Mouse (Mus musculus): Measurements from ENCODE around the gene Mcf2l. TPM values are rescaled to one million over a fixed set of nuclear protein-coding genes. Genes with fewer than 3 reads are reported as not detected.

Mcf2l gene
- polyA plus RNA-seq, 1 experiment from 2014 or later = 21.5 TPM

DNA sequence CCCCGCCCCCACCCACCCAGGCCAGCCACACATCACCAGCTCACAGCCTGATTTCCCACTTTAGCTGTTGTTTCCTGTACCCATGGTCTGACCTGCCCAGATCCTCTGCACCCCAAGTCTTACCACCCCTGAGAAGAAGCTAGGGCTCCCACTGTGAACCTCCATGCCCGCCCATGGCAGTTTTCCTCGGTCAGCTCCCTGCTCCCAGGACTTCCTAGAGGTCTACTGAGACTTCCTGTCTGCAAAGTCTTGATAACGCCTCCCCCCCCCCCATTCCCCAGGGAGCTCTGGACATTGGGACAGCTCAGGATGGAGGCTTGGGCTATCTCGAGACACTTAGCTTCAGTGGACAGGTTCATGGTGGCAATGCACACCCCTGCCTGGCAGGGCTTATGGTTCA lies 31.5 kb downstream of the Mcf2l start:
- H3K9ac ChIP-seq (replicated peaks; ENCODE audit: low read length) = no peak overlapping the region
- no peaks in the 10 kb centered on the region for H3K27me3 ChIP-seq (ENCODE audit: insufficient read depth, low read length)
- ATAC-seq (ENCODE audit: low FRiP score, low TSS enrichment) = no peak
- 62% methylated on average over 5 of the region's 5 CpGs for WGBS
- H3K4me2 ChIP-seq (replicated peaks; ENCODE audit: low read depth, low read length) = no peak overlapping the region
- H3K4me1 ChIP-seq (ENCODE audit: insufficient read depth, low read length) = peaks cover 13% of the 10 kb centered on the region
- H3K36me3 ChIP-seq (ENCODE audit: insufficient read depth, low read length) = no peaks in the 10 kb centered on the region
- H3K27ac ChIP-seq (ENCODE audit: low read length) = peak overlapping the region; percentile 21; the same call in 1 of the 2 replicates
- no peaks in the 10 kb centered on the region for H3K9me3 ChIP-seq (ENCODE audit: low read length)
- no peak overlapping the region for H3K4me3 ChIP-seq (ENCODE audit: low read length)

DNA sequence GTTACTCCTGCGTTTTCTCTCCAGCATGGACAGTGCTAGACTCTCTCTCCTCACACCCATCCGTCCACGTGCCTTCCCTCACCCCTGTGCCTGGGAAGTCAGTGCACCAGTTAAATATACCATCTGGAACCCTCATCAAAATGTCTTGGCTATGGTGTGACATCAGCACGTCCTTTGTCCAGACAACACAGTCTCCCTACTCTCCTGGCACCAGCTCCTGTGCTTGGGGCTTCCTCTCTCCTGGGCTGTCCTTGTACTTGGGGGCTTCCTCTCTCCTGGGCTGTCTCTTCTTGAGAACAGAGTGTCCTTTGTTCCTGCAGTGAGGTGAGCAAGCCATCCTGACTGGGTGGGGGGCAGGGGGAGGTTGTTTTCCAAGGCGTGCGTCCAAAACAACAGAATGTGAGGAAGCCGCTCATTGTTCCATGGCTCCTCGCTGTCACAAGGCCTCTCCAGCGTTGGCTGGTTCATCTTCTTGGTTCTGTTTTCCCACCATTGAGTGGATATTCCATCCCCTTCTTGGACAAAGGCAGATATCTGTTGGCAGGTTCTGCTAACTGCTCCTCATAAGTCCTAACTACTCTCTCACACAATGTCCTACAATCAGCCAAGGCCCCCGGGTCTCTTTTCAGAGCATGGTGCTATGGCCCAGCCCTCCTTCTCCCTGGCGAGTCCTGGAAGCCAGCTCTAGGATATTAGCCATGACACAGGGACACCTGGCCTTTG lies 32.2 kb downstream of the Mcf2l start:
- Histone ChIP-seq H3K4me1 (ENCODE audit: insufficient read depth, low read length) (peaks cover 13% of the 10 kb centered on the region), H3K27ac (ENCODE audit: low read length) (peak overlapping the region; percentile 21; the same call in 1 of the 2 replicates), H3K4me3 (ENCODE audit: low read length) (no peak overlapping the region), H3K9ac (replicated peaks; ENCODE audit: low read length) (no peak overlapping the region; the same call in 1 of the 2 replicates), H3K9me3 (ENCODE audit: low read length) (no peaks in the 10 kb centered on the region), H3K27me3 (ENCODE audit: insufficient read depth, low read length) (no peaks in the 10 kb centered on the region), H3K36me3 (ENCODE audit: insufficient read depth, low read length) (no peaks in the 10 kb centered on the region), H3K4me2 (replicated peaks; ENCODE audit: low read depth, low read length) (no peak overlapping the region)
- WGBS = 73% methylated on average over 11 of the region's 11 CpGs
- ATAC-seq (ENCODE audit: low FRiP score, low TSS enrichment) = no peak

DNA sequence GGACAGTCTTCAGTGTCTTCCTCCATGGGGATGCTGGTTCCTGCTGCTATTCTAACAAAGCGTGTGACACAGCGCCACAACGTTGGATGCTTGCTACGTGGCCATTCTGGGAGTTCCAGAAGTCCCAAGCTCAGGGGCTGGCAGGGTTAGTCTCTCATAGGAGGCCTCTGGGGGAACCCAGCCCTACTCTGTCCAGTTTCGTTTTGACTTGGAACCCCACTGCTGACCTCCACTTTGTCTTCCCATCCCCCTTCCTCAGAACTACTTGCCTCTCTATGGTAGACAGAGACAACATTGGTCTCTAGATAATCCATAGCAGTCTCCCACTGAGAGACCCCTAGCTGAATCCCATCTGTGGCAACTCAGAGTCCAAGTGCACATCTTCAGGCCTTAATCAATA lies 33.0 kb downstream of the Mcf2l start:
- no peaks in the 10 kb centered on the region for H3K27me3 ChIP-seq (ENCODE audit: insufficient read depth, low read length)
- H3K4me2 ChIP-seq (replicated peaks; ENCODE audit: low read depth, low read length) = no peak overlapping the region
- no peak overlapping the region for H3K9ac ChIP-seq (replicated peaks; ENCODE audit: low read length)
- peaks cover 19% of the 10 kb centered on the region for H3K4me1 ChIP-seq (ENCODE audit: insufficient read depth, low read length)
- no peak overlapping the region for H3K27ac ChIP-seq (ENCODE audit: low read length)
- no peak for ATAC-seq (ENCODE audit: low FRiP score, low TSS enrichment)
- H3K4me3 ChIP-seq (ENCODE audit: low read length) = no peak overlapping the region
- H3K36me3 ChIP-seq (ENCODE audit: insufficient read depth, low read length) = no peaks in the 10 kb centered on the region
- no peaks in the 10 kb centered on the region for H3K9me3 ChIP-seq (ENCODE audit: low read length)
- WGBS = 77% methylated on average over 5 of the region's 5 CpGs

GRCm38 (mm10) chr8:12907730-12908129 lies 34.1 kb downstream of the Mcf2l start:
- Histone ChIP-seq H3K4me2 (replicated peaks; ENCODE audit: low read depth, low read length) (no peak overlapping the region), H3K9me3 (ENCODE audit: low read length) (no peaks in the 10 kb centered on the region; the same call in 1 of the 2 replicates), H3K4me1 (ENCODE audit: insufficient read depth, low read length) (peaks cover 30% of the 10 kb centered on the region), H3K9ac (replicated peaks; ENCODE audit: low read length) (no peak overlapping the region), H3K27ac (ENCODE audit: low read length) (no peak overlapping the region), H3K27me3 (ENCODE audit: insufficient read depth, low read length) (no peaks in the 10 kb centered on the region), H3K4me3 (ENCODE audit: low read length) (no peak overlapping the region), H3K36me3 (ENCODE audit: insufficient read depth, low read length) (no peaks in the 10 kb centered on the region)
- ATAC-seq (ENCODE audit: low FRiP score, low TSS enrichment) = no peak
- WGBS = 75% methylated on average over 4 of the region's 4 CpGs

DNA sequence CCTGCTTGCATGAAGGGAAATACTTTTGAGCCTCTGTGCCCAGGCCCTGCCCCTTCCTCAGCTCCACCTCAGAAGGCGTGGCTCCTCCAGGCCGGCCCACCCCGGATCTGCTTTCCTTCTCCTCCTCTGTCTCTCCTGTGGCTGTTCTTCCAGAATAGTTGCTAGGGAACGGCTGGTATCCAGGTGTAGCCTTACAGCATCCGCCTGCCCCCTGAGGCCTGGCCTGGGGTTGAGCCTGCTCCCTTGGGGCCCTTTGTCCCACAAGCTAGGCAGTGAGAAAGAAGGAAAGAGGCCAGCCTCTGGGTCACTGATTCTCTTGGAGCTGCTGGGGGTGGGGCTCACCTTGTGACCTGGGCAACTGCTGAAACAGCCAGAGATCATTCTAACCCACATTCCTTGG lies 38.4 kb downstream of the Mcf2l start:
- 21% methylated on average over 5 of the region's 5 CpGs for WGBS
- Histone ChIP-seq H3K27ac (ENCODE audit: low read length) (peak overlapping the region; percentile 86), H3K4me2 (replicated peaks; ENCODE audit: low read depth, low read length) (no peak overlapping the region), H3K4me1 (ENCODE audit: insufficient read depth, low read length) (peaks cover 21% of the 10 kb centered on the region), H3K4me3 (ENCODE audit: low read length) (no peak overlapping the region), H3K9me3 (ENCODE audit: low read length) (no peaks in the 10 kb centered on the region; the same call in 1 of the 2 replicates), H3K27me3 (ENCODE audit: insufficient read depth, low read length) (no peaks in the 10 kb centered on the region), H3K9ac (replicated peaks; ENCODE audit: low read length) (no peak overlapping the region), H3K36me3 (ENCODE audit: insufficient read depth, low read length) (no peaks in the 10 kb centered on the region)
- ATAC-seq (ENCODE audit: low FRiP score, low TSS enrichment) = peak; percentile 88

DNA sequence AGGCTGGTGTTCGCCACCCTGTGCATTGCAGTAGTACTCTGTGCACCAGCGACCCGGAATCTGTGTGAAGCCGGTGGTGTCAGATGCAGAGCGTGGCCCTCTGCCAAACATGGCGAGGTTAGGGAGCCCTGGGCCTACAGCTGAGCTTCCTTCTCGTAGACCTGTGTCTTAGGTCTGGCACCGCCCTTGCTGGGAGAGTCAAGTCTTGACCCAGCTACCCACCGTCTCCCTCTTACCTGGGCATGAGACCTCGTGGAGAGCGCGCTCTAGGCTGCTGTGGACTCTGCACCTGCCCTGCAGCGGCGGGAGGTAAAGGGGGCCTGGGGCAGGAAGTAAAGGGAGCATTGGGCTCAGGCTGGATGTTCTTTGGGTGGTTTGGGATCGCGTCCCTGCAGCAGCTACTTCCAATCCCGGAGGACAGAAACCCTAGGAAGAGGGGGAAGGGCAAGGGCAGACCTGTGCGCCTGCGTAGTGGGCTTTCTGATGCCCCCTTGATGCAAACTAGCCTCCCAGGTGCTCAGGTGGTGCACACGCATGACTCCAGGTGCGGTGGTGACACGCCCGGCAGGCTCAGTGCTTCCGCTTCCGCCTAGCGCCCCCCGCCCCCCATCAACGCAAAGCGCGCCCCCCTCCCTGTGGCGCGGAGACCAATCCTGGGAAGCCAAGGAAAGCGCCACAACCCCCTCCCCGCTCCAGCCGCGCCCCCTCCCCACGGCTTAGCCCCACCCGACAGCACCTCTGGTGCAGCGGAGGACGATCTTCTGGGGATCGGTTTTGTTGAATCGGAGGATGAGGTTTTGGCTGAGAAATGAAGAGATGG lies 41.8 kb downstream of the Mcf2l start:
- ATAC-seq (ENCODE audit: low FRiP score, low TSS enrichment) = peak; percentile 39
- peak overlapping the region; percentile 49 for H3K4me3 ChIP-seq (ENCODE audit: low read length)
- H3K36me3 ChIP-seq (ENCODE audit: insufficient read depth, low read length) = no peaks in the 10 kb centered on the region
- 14% methylated on average over 42 of the region's 42 CpGs for WGBS
- H3K9me3 ChIP-seq (ENCODE audit: low read length) = no peaks in the 10 kb centered on the region; the same call in 1 of the 2 replicates
- H3K4me1 ChIP-seq (ENCODE audit: insufficient read depth, low read length) = peaks cover 21% of the 10 kb centered on the region
- H3K27ac ChIP-seq (ENCODE audit: low read length) = peak overlapping the region; percentile 3
- peak overlapping the region; percentile 66 for H3K9ac ChIP-seq (replicated peaks; ENCODE audit: low read length)
- H3K27me3 ChIP-seq (ENCODE audit: insufficient read depth, low read length) = no peaks in the 10 kb centered on the region
- H3K4me2 ChIP-seq (replicated peaks; ENCODE audit: low read depth, low read length) = peak overlapping the region; percentile 74

DNA sequence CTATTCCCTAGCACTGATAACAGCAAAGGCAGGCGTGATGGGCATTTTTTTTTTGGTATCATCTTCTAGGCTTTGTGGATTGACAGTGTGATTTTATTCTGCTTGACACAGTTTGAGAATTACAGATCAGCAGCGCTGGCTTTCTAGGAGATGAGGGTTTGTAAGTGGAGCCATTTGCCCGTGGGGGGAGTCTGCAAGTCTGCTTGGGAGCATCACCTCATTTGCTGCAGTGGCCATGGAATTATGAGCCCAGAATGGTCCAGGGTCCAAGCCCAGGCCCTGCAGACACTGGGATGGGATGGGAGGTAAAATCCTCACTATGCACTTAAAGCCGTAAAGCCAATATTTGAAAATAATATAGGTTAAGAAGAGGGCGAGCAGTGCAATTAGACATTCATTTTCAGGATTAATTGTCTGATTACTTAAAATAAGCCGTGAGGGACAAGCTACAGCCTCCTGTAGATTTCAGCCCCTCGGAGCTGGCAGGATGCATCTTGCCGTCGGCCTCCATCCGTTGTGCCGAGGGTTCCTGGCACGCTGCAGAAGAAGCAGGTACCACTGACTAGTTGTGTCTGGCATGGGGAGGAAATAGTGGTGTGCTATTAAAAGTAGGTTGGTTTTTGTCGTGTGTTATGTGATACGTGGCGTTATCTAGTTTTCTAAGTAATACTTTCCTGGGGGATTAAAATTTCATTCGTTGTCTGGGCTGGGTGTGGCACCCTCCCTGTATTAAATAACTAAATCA lies 42.7 kb downstream of the Mcf2l start:
- H3K4me3 ChIP-seq (ENCODE audit: low read length) = peak overlapping the region; percentile 49
- no peaks in the 10 kb centered on the region for H3K36me3 ChIP-seq (ENCODE audit: insufficient read depth, low read length)
- no peaks in the 10 kb centered on the region for H3K27me3 ChIP-seq (ENCODE audit: insufficient read depth, low read length)
- no peaks in the 10 kb centered on the region; the same call in 1 of the 2 replicates for H3K9me3 ChIP-seq (ENCODE audit: low read length)
- H3K4me1 ChIP-seq (ENCODE audit: insufficient read depth, low read length) = peaks cover 17% of the 10 kb centered on the region
- ATAC-seq (ENCODE audit: low FRiP score, low TSS enrichment) = no peak
- peak overlapping the region; percentile 74 for H3K4me2 ChIP-seq (replicated peaks; ENCODE audit: low read depth, low read length)
- WGBS = 61% methylated on average over 16 of the region's 16 CpGs
- no peak overlapping the region for H3K27ac ChIP-seq (ENCODE audit: low read length)
- peak overlapping the region; percentile 66 for H3K9ac ChIP-seq (replicated peaks; ENCODE audit: low read length)

DNA sequence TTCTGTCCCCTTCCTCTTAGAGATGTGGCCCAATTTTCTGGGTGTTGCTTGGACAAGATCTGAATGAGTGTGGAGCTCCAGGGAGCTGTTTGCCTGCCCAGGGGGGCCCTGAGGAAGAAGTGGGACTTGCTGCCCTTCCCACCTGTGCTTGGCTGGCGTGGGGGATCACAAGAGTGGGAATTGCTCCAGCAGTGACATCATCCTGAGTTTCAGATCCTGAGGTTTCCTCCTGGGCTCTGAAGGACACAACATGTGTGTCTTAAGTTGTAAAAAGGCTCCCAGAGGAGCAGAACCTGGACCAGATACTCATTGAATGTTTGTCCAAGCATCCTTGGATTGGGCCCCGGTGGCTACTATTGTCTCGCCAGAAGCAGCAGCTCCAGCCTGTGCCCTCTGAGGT lies 43.4 kb downstream of the Mcf2l start:
- Histone ChIP-seq H3K9me3 (ENCODE audit: low read length) (no peaks in the 10 kb centered on the region; the same call in 1 of the 2 replicates), H3K4me3 (ENCODE audit: low read length) (no peak overlapping the region), H3K36me3 (ENCODE audit: insufficient read depth, low read length) (no peaks in the 10 kb centered on the region), H3K27me3 (ENCODE audit: insufficient read depth, low read length) (no peaks in the 10 kb centered on the region), H3K27ac (ENCODE audit: low read length) (no peak overlapping the region), H3K4me2 (replicated peaks; ENCODE audit: low read depth, low read length) (no peak overlapping the region), H3K9ac (replicated peaks; ENCODE audit: low read length) (no peak overlapping the region), H3K4me1 (ENCODE audit: insufficient read depth, low read length) (peaks cover 10% of the 10 kb centered on the region)
- WGBS = 83% methylated on average over 3 of the region's 3 CpGs
- ATAC-seq (ENCODE audit: low FRiP score, low TSS enrichment) = no peak

GRCm38 (mm10) chr8:12917831-12918230 lies 44.2 kb downstream of the Mcf2l start:
- WGBS = 74% methylated on average over 4 of the region's 4 CpGs
- H3K27ac ChIP-seq (ENCODE audit: low read length) = no peak overlapping the region
- no peak overlapping the region for H3K4me3 ChIP-seq (ENCODE audit: low read length)
- H3K27me3 ChIP-seq (ENCODE audit: insufficient read depth, low read length) = no peaks in the 10 kb centered on the region
- no peak overlapping the region for H3K9ac ChIP-seq (replicated peaks; ENCODE audit: low read length)
- H3K4me1 ChIP-seq (ENCODE audit: insufficient read depth, low read length) = 0 out of 2 replicates have a peak, but pooled peaks cover 4% of the 10 kb centered on the region
- ATAC-seq (ENCODE audit: low FRiP score, low TSS enrichment) = no peak
- H3K36me3 ChIP-seq (ENCODE audit: insufficient read depth, low read length) = no peaks in the 10 kb centered on the region
- H3K9me3 ChIP-seq (ENCODE audit: low read length) = no peaks in the 10 kb centered on the region; the same call in 1 of the 2 replicates
- no peak overlapping the region for H3K4me2 ChIP-seq (replicated peaks; ENCODE audit: low read depth, low read length)
